Mouse (Mus musculus): ENCODE measurements around the gene Zbtb17. TPM values are rescaled to one million over a fixed set of nuclear protein-coding genes. Genes with fewer than 3 reads are reported as not detected.

Gene Zbtb17
- polyA plus RNA-seq, 1 experiment from 2014 or later = 5.5 TPM

- H3K9ac ChIP-seq (replicated peaks) = no peak overlapping the region
- WGBS (ENCODE audit: insufficient replicate concordance) = 28% methylated on average over 9 of the region's 9 CpGs
- ATAC-seq (peak; percentile 45; the same call in 1 of the 2 replicates), DNase-seq (peak; percentile 82)
- no peak overlapping the region for H3K4me3 ChIP-seq (ENCODE audit: low read depth, low read length)
- H3K9me3 ChIP-seq (ENCODE audit: low read length) = no peaks in the 10 kb centered on the region
- no peak overlapping the region for H3K4me2 ChIP-seq (ENCODE audit: low read depth, low read length)
- no peak overlapping the region for H3K27ac ChIP-seq (ENCODE audit: low read depth)
- no peaks in the 10 kb centered on the region for H3K36me3 ChIP-seq (replicated peaks; ENCODE audit: insufficient read depth, low read length)
- H3K4me1 ChIP-seq (ENCODE audit: insufficient read depth) = no peaks in the 10 kb centered on the region; the same call in 1 of the 2 replicates
- H3K27me3 ChIP-seq (ENCODE audit: insufficient read depth, low read length) = 0 out of 2 replicates have a peak, but pooled peaks cover under 1% of the 10 kb centered on the region
- peak; percentile 94 for TF ChIP-seq CTCF (IDR thresholded peaks at IDR 0.05; ENCODE audit: low read depth)
- TF ChIP-seq EP300 (IDR thresholded peaks at IDR 0.05; ENCODE audit: low read depth) = no peak
These were observed 13.5 kb upstream of the Zbtb17 start for GRCm38 (mm10) chr4:141430997-141431396.

GRCm38 (mm10) chr4:141432666-141433065 lies 11.8 kb upstream of the Zbtb17 start:
- no peak overlapping the region for H3K9ac ChIP-seq (replicated peaks)
- DNase-seq = no peak
- no peak for ATAC-seq
- no peak overlapping the region for H3K4me3 ChIP-seq (ENCODE audit: low read depth, low read length)
- no peaks in the 10 kb centered on the region for H3K9me3 ChIP-seq (ENCODE audit: low read length)
- H3K4me1 ChIP-seq (ENCODE audit: insufficient read depth) = no peaks in the 10 kb centered on the region
- H3K4me2 ChIP-seq (ENCODE audit: low read depth, low read length) = no peak overlapping the region
- H3K27ac ChIP-seq (ENCODE audit: low read depth) = no peak overlapping the region
- no peaks in the 10 kb centered on the region for H3K36me3 ChIP-seq (replicated peaks; ENCODE audit: insufficient read depth, low read length)
- TF ChIP-seq CTCF (IDR thresholded peaks at IDR 0.05; ENCODE audit: low read depth) (no peak), EP300 (IDR thresholded peaks at IDR 0.05; ENCODE audit: low read depth) (no peak)
- no peaks in the 10 kb centered on the region for H3K27me3 ChIP-seq (ENCODE audit: insufficient read depth, low read length)
- 61% methylated on average over 11 of the region's 14 CpGs for WGBS (ENCODE audit: insufficient replicate concordance)

GRCm38 (mm10) chr4:141433191-141433590 lies 11.3 kb upstream of the Zbtb17 start:
- Histone ChIP-seq H3K9ac (replicated peaks) (no peak overlapping the region), H3K27ac (ENCODE audit: low read depth) (no peak overlapping the region), H3K4me2 (ENCODE audit: low read depth, low read length) (no peak overlapping the region), H3K4me1 (ENCODE audit: insufficient read depth) (no peaks in the 10 kb centered on the region), H3K4me3 (ENCODE audit: low read depth, low read length) (no peak overlapping the region), H3K9me3 (ENCODE audit: low read length) (no peaks in the 10 kb centered on the region), H3K27me3 (ENCODE audit: insufficient read depth, low read length) (no peaks in the 10 kb centered on the region), H3K36me3 (replicated peaks; ENCODE audit: insufficient read depth, low read length) (no peaks in the 10 kb centered on the region)
- DNase-seq (no peak), ATAC-seq (no peak)
- WGBS (ENCODE audit: insufficient replicate concordance) = 80% methylated on average over 18 of the region's 18 CpGs
- TF ChIP-seq CTCF (IDR thresholded peaks at IDR 0.05; ENCODE audit: low read depth) (no peak), EP300 (IDR thresholded peaks at IDR 0.05; ENCODE audit: low read depth) (no peak)

DNA sequence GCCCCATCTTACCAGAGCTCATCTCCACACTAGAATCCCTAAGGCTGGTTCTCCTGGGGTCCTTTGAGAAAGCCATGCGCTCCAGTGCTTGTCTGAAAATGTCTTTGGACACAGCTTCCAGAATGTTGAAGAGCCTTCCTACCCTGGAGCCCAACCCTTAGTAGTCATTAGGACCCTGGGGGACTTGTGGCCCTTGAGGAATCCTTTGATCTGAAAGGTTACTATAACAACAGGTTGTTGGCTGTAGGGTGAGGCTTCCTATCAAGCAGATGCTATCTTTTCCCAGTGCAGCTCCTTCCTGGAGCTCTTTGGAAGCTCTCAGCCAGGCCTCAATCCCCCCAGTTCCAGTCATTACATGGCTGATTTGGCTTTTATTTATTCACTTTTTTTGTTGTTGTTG lies 8.5 kb upstream of the Zbtb17 start, which contains the start of gene Srarp:
Gene Srarp (minus strand): TSS at position 132 of the 400 bp plus-strand sequence.
- TF ChIP-seq CTCF (IDR thresholded peaks at IDR 0.05; ENCODE audit: low read depth) (no peak), EP300 (IDR thresholded peaks at IDR 0.05; ENCODE audit: low read depth) (no peak)
- DNase-seq = no peak
- H3K4me3 ChIP-seq (ENCODE audit: low read depth, low read length) = no peak within 1 kb of the TSS
- no peak for ATAC-seq
- no peak within 1 kb of the TSS for H3K9ac ChIP-seq (replicated peaks)
- H3K4me1 ChIP-seq (ENCODE audit: insufficient read depth) = no peaks in the 10 kb centered on the region
- no peaks in the 10 kb centered on the region for H3K9me3 ChIP-seq (ENCODE audit: low read length)
- no peak within 1 kb of the TSS for H3K27ac ChIP-seq (ENCODE audit: low read depth)
- H3K36me3 ChIP-seq (replicated peaks; ENCODE audit: insufficient read depth, low read length) = no peaks in the 10 kb centered on the region
- H3K4me2 ChIP-seq (ENCODE audit: low read depth, low read length) = no peak within 1 kb of the TSS
- WGBS (ENCODE audit: insufficient replicate concordance) = 70% methylated on average over 1 of the region's 1 CpGs
- no peaks in the 10 kb centered on the region for H3K27me3 ChIP-seq (ENCODE audit: insufficient read depth, low read length)

DNA sequence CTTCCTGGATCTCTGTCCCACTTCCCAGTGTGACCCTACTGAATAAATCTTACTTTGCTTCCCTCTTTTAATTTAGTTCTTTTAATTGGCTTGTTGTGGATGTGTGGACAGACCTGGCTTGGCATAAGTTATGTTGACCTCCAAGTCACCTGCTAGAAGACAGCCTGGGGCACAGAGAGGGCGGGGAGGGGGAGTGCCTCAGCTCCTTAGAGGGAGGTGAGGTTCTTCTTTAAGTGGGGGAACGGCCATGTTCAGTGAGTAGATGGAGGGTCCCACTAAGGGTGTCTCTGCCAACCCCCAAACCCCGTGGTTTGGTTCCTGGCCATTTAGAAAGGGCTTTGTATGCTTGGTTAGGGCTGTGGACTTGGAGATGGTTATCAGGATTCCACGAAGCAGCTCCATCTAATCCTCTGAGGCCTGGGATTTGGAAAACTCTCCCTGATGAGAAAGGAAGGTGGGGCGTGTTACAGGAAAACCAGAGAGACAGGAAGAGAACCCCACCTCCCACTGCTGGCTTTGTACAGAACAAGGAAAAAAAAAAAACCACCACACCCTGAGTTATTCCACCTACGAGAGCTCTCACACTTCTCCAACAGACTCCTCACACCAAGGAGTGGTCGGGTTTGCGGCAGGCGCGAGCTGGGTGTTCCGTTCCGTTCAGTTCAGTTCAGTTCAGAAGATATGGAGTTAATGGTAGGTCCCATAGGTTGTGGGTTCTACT lies 5.2 kb upstream of the Zbtb17 start:
- 71% methylated on average over 12 of the region's 12 CpGs for WGBS (ENCODE audit: insufficient replicate concordance)
- Histone ChIP-seq H3K9me3 (ENCODE audit: low read length) (no peaks in the 10 kb centered on the region), H3K27me3 (ENCODE audit: insufficient read depth, low read length) (no peaks in the 10 kb centered on the region), H3K36me3 (replicated peaks; ENCODE audit: insufficient read depth, low read length) (no peaks in the 10 kb centered on the region), H3K27ac (ENCODE audit: low read depth) (no peak overlapping the region), H3K4me1 (ENCODE audit: insufficient read depth) (peaks cover 6% of the 10 kb centered on the region), H3K4me3 (ENCODE audit: low read depth, low read length) (no peak overlapping the region), H3K9ac (replicated peaks) (no peak overlapping the region), H3K4me2 (ENCODE audit: low read depth, low read length) (no peak overlapping the region)
- TF ChIP-seq CTCF (IDR thresholded peaks at IDR 0.05; ENCODE audit: low read depth) (no peak), EP300 (IDR thresholded peaks at IDR 0.05; ENCODE audit: low read depth) (no peak)
- ATAC-seq = no peak
- no peak for DNase-seq

DNA sequence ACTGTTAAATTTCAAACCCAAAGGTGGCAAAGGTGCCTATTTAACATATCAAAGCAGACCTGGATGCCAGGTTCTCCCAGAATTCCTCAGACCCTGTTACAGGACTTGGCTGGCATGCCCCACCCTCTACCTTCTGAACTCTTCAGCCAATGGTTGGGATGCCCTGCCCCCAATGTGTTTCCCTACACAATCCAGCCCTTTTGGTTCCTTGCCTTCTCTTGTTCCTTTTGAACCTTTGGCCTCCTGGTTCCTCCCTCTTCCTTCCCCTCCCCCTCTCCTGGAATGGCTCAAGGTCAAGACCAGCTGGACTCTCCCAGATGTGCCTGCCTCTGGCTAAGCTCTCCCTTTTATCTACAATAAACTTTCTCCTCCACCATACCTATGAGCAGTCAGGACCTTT lies 3.6 kb upstream of the Zbtb17 start:
- no peak overlapping the region for H3K9ac ChIP-seq (replicated peaks)
- no peak overlapping the region for H3K4me2 ChIP-seq (ENCODE audit: low read depth, low read length)
- peaks cover 13% of the 10 kb centered on the region for H3K4me1 ChIP-seq (ENCODE audit: insufficient read depth)
- no peak for TF ChIP-seq CTCF (IDR thresholded peaks at IDR 0.05; ENCODE audit: low read depth)
- TF ChIP-seq EP300 (IDR thresholded peaks at IDR 0.05; ENCODE audit: low read depth) = no peak
- H3K27ac ChIP-seq (ENCODE audit: low read depth) = no peak overlapping the region
- ATAC-seq (no peak), DNase-seq (no peak)
- H3K9me3 ChIP-seq (ENCODE audit: low read length) = no peaks in the 10 kb centered on the region
- H3K4me3 ChIP-seq (ENCODE audit: low read depth, low read length) = no peak overlapping the region
- no peaks in the 10 kb centered on the region for H3K36me3 ChIP-seq (replicated peaks; ENCODE audit: insufficient read depth, low read length)
- no peaks in the 10 kb centered on the region for H3K27me3 ChIP-seq (ENCODE audit: insufficient read depth, low read length)

All from liver, postnatal 0 days (tissue).